Mouse (Mus musculus): ENCODE results near the gene Phactr4. TPM values are rescaled to one million over a fixed set of nuclear protein-coding genes. Genes with fewer than 3 reads are reported as not detected.

Phactr4 gene
- polyA plus RNA-seq, 1 experiment: 21.2 TPM

GRCm38 (mm10) chr4:132328391-132328982 is 93.8 kb downstream of the Phactr4 start:
- no peak for TF ChIP-seq CTCF (IDR thresholded peaks at IDR 0.05; ENCODE audit: low read depth, low read length)
- TF ChIP-seq POLR2A (IDR thresholded peaks at IDR 0.05; ENCODE audit: borderline replicate concordance, low read depth, low read length): no peak
- Histone ChIP-seq H3K4me1 (ENCODE audit: control insufficient read depth, insufficient read depth, low read length) (peaks cover 12% of the 10 kb centered on the region), H3K4me3 (ENCODE audit: insufficient read depth, low read length) (peak overlapping the region; percentile 88), H3K27ac (ENCODE audit: insufficient read depth, low read depth, low read length) (peak overlapping the region; percentile 79; the same call in 1 of the 2 replicates)

DNA sequence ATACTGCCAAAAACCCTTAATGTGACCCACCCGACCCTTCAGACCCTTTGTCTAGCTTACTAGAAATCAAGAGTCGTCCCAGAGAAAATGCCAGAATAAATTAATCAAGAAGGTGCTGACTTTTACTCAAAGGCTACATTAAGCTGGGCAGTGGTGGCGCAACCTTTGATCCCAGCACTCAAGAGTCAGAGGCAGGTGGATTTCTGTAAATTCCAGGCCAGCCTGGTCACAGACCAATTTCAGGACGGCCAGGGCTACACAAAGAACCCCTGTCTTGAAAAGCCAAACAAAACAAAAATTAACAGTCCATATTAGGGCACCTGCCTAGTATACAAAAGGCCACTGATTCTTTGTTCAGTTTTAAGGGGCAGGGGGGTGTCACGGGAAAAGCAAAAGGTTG is 95.8 kb downstream of the Phactr4 start:
- TF ChIP-seq POLR2A (IDR thresholded peaks at IDR 0.05; ENCODE audit: borderline replicate concordance, low read depth, low read length) (no peak), CTCF (IDR thresholded peaks at IDR 0.05; ENCODE audit: low read depth, low read length) (no peak)
- H3K4me3 ChIP-seq (ENCODE audit: insufficient read depth, low read length): no peak overlapping the region
- H3K27ac ChIP-seq (ENCODE audit: insufficient read depth, low read depth, low read length): no peak overlapping the region
- peaks cover 12% of the 10 kb centered on the region for H3K4me1 ChIP-seq (ENCODE audit: control insufficient read depth, insufficient read depth, low read length)

DNA sequence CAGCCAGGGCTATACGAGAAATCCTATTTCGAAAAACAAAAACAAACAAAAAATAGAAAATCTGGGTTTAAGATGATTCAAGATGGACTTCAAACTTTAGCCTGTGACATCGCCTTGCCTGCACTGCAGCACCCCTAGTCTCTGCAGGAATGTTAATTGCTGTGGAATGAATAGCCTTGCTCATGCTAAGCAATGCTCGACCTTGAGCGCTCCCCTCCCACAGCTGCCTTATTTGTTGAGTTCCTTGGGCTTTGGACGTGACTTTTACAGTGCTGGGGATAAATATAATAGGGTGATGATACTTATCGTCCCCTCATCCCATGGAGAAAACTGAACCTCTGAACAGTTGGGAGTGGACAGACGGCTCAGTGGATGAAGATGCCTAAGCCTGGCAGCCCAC is 106.6 kb downstream of the Phactr4 start:
- TF ChIP-seq POLR2A (IDR thresholded peaks at IDR 0.05; ENCODE audit: borderline replicate concordance, low read depth, low read length) (no peak), CTCF (IDR thresholded peaks at IDR 0.05; ENCODE audit: low read depth, low read length) (no peak)
- H3K27ac ChIP-seq (ENCODE audit: insufficient read depth, low read depth, low read length): no peak overlapping the region

GRCm38 (mm10) chr4:132312627-132313026 is 109.7 kb downstream of the Phactr4 start:
- Histone ChIP-seq H3K4me3 (ENCODE audit: insufficient read depth, low read length) (no peak overlapping the region), H3K4me1 (ENCODE audit: control insufficient read depth, insufficient read depth, low read length) (0 out of 2 replicates have a peak, but pooled peaks cover 2% of the 10 kb centered on the region), H3K27ac (ENCODE audit: insufficient read depth, low read depth, low read length) (no peak overlapping the region)
- TF ChIP-seq CTCF (IDR thresholded peaks at IDR 0.05; ENCODE audit: low read depth, low read length): no peak
- TF ChIP-seq POLR2A (IDR thresholded peaks at IDR 0.05; ENCODE audit: borderline replicate concordance, low read depth, low read length): no peak

More for the DNA sequence above, 106.6 kb downstream of the Phactr4 start:
- no peaks in the 10 kb centered on the region for H3K4me1 ChIP-seq (ENCODE audit: control insufficient read depth, insufficient read depth, low read length)
- H3K4me3 ChIP-seq (ENCODE audit: insufficient read depth, low read length): no peak overlapping the region

GRCm38 (mm10) chr4:132311801-132312200 is 110.5 kb downstream of the Phactr4 start:
- no peak for TF ChIP-seq POLR2A (IDR thresholded peaks at IDR 0.05; ENCODE audit: borderline replicate concordance, low read depth, low read length)
- TF ChIP-seq CTCF (IDR thresholded peaks at IDR 0.05; ENCODE audit: low read depth, low read length): no peak
- Histone ChIP-seq H3K4me1 (ENCODE audit: control insufficient read depth, insufficient read depth, low read length) (0 out of 2 replicates have a peak, but pooled peaks cover 2% of the 10 kb centered on the region), H3K4me3 (ENCODE audit: insufficient read depth, low read length) (no peak overlapping the region), H3K27ac (ENCODE audit: insufficient read depth, low read depth, low read length) (no peak overlapping the region)

DNA sequence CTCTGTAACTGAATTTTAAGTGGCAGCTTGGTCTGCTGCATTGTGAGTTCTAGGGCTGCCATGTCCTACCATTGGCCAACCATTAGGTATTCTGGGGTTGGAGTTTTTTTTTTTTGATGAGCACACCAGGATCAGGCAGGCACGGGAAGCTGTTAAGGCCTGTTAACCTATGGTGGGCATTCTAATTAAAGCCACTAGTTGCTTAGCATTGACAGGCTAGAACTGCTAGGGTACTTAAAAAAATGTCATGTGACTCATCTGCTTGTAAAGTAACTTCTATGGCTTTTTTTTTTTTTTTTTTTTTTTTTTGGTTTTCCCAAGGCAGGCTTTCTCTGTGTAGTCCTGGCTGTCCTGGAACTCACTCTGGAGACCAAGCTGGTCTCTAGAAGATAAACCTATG is 111.1 kb downstream of the Phactr4 start:
- 0 out of 2 replicates have a peak, but pooled peaks cover 2% of the 10 kb centered on the region for H3K4me1 ChIP-seq (ENCODE audit: control insufficient read depth, insufficient read depth, low read length)
- no peak overlapping the region for H3K4me3 ChIP-seq (ENCODE audit: insufficient read depth, low read length)
- TF ChIP-seq CTCF (IDR thresholded peaks at IDR 0.05; ENCODE audit: low read depth, low read length): no peak
- TF ChIP-seq POLR2A (IDR thresholded peaks at IDR 0.05; ENCODE audit: borderline replicate concordance, low read depth, low read length): no peak
- no peak overlapping the region for H3K27ac ChIP-seq (ENCODE audit: insufficient read depth, low read depth, low read length)

DNA sequence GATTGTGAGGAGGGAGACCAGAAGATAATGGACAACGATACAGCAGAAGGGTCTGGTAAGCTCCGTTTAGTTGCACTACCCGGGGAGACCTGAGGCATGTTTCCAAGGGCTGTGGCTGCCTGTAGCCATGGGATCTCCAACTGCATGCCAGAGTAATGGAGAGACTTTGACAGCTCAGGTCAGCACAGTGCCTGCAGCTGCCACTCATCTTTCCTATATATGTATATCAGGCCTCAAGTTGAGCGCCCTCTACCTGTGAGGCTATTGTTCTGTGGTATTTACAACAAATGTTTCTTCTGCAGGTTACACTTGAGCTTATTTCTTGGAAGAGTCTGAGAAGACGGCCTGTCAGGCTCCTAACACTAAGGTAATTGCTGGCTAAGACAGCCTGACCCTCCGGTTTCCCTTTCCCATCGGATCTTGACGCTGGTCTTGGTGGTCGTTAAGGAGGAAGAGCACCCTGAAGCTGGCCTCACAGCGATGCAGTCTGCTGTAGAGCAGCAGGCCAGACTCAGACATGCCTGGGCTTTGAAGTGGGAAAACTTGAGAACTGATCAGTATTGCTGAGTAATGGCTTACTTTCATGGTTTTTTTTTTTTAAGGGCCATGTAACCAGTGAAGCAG is 112.3 kb downstream of the Phactr4 start:
- TF ChIP-seq CTCF (IDR thresholded peaks at IDR 0.05; ENCODE audit: low read depth, low read length) (peak; percentile 24; the same call in 1 of the 2 replicates), POLR2A (IDR thresholded peaks at IDR 0.05; ENCODE audit: borderline replicate concordance, low read depth, low read length) (no peak)
- Histone ChIP-seq H3K27ac (ENCODE audit: insufficient read depth, low read depth, low read length) (peak overlapping the region; percentile 44), H3K4me1 (ENCODE audit: control insufficient read depth, insufficient read depth, low read length) (peaks cover 4% of the 10 kb centered on the region; the same call in 1 of the 2 replicates), H3K4me3 (ENCODE audit: insufficient read depth, low read length) (peak overlapping the region; percentile 98)

- TF ChIP-seq CTCF (IDR thresholded peaks at IDR 0.05; ENCODE audit: low read depth, low read length) (no peak), POLR2A (IDR thresholded peaks at IDR 0.05; ENCODE audit: borderline replicate concordance, low read depth, low read length) (no peak)
- peak overlapping the region; percentile 98 for H3K4me3 ChIP-seq (ENCODE audit: insufficient read depth, low read length)
- H3K27ac ChIP-seq (ENCODE audit: insufficient read depth, low read depth, low read length): peak overlapping the region; percentile 86
- peaks cover 4% of the 10 kb centered on the region; the same call in 1 of the 2 replicates for H3K4me1 ChIP-seq (ENCODE audit: control insufficient read depth, insufficient read depth, low read length)
These were observed 113.0 kb downstream of the Phactr4 start for GRCm38 (mm10) chr4:132309140-132309848.

DNA sequence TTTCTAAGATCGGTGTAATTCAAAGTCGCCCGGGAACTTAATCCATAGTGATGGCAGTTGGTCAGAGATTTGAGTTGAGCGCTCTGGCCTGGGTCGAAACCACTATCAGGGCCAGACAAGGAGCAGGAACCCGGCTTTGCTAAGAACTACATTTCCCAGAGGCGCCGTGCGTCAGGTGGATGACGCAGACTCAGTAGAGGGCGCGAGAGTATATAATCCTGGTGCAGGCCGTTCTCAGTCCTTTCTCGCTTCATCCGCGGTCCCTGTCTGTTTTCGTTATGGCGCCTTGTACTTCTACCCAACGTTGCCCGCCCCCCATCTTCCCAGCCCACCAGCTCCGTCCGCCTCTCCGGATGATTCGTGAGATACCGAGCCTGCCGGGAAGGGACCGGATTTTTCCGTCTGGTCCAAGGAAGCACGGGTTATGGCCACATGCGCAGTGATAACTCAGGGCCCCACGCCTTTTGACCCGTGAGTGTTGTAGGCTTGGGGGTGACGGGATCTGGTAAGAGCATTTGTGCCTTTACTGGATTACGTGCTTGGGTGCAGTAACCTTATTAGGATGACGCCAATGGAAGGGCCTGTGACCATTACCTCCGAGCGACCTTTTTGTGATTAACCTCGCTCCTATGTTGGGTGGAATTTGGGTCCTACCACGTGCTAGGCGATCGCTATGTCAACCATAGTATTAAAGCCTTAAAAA is 113.7 kb downstream of the Phactr4 start:
- H3K4me1 ChIP-seq (ENCODE audit: control insufficient read depth, insufficient read depth, low read length): peaks cover 4% of the 10 kb centered on the region; the same call in 1 of the 2 replicates
- TF ChIP-seq POLR2A (IDR thresholded peaks at IDR 0.05; ENCODE audit: borderline replicate concordance, low read depth, low read length) (peak; percentile 65; the same call in 1 of the 2 replicates), CTCF (IDR thresholded peaks at IDR 0.05; ENCODE audit: low read depth, low read length) (no peak)
- H3K27ac ChIP-seq (ENCODE audit: insufficient read depth, low read depth, low read length): peak overlapping the region; percentile 86

More for the DNA sequence above, 113.7 kb downstream of the Phactr4 start:
- H3K4me3 ChIP-seq (ENCODE audit: insufficient read depth, low read length): peak overlapping the region; percentile 98

All from bone marrow macrophage, adult 2 months (primary cell).